Mouse (Mus musculus) heart, postnatal 0 days (tissue): ENCODE results near the gene Parg. TPM values are rescaled to one million over a fixed set of nuclear protein-coding genes. Genes with fewer than 3 reads are reported as not detected.
A peak's percentile ranks its signal among the peaks of the same experiment; 100 is the strongest.
"Not testable (repeated sequence)": the region's sequence is repeated elsewhere in the genome, so short reads cannot be mapped to it uniquely, and the experiment has no call there.

ENCODE experiments used
- ATAC-seq: fragments of 200-750 bp; cut with Nextera tagmentation; 2 replicates; pipeline ENCODE4 v1.8.0; 2017; ENCODE audit warnings: low read depth, moderate number of reproducible peaks, moderate library complexity; ENCODE audit not compliant: insufficient read depth
- DNase-seq: peaks from one replicate; pipeline ENCODE4 v3.0.0-alpha.2; 2016; ENCODE audit warnings: low spot score
- H3K27ac ChIP-seq: fragments of 300-500 bp; sonication (generic); 2 replicates; pipeline ENCODE4 v1.5.1; 2014; ENCODE audit warnings: low read depth, mild to moderate bottlenecking
- H3K27me3 ChIP-seq: fragments of 300-500 bp; sonication (generic); 2 replicates; pipeline ENCODE4 v1.6.1; 2014; ENCODE audit warnings: low read length, mixed read lengths; ENCODE audit not compliant: control insufficient read depth, insufficient read depth
- H3K36me3 ChIP-seq: fragments of 300-500 bp; sonication (generic); replicated peaks from 2 replicates; pipeline ENCODE4 v1.6.1; 2014; ENCODE audit warnings: low read length, mixed read lengths; ENCODE audit not compliant: control insufficient read depth, insufficient read depth
- H3K4me1 ChIP-seq: fragments of 300-500 bp; sonication (generic); 2 replicates; pipeline ENCODE4 v1.6.1; 2014; ENCODE audit warnings: antibody characterized with exemption; ENCODE audit not compliant: control insufficient read depth, insufficient read depth
- H3K4me2 ChIP-seq: fragments of 300-500 bp; sonication (generic); 2 replicates; pipeline ENCODE4 v1.6.1; 2014; ENCODE audit warnings: low read depth, mild to moderate bottlenecking, low read length, moderate library complexity
- H3K4me3 ChIP-seq: fragments of 300-500 bp; sonication (generic); 2 replicates; pipeline ENCODE4 v1.5.1; 2014; ENCODE audit warnings: low read depth, low read length
- H3K9ac ChIP-seq: fragments of 300-500 bp; sonication (generic); replicated peaks from 2 replicates; pipeline ENCODE4 v1.6.1; 2014; ENCODE audit warnings: low read depth, low read length, mixed read lengths
- H3K9me3 ChIP-seq: fragments of 300-500 bp; sonication (generic); replicated peaks from 2 replicates; pipeline ENCODE4 v1.6.1; 2016; ENCODE audit warnings: low read length; ENCODE audit not compliant: control insufficient read depth
- CTCF ChIP-seq: IDR thresholded peaks from 2 replicates; pipeline ENCODE4 v1.5.1; 2016; ENCODE audit warnings: antibody characterized with exemption, control low read depth, low read depth
- EP300 ChIP-seq: IDR thresholded peaks from 2 replicates; pipeline ENCODE4 v1.6.1; 2016; ENCODE audit warnings: antibody characterized with exemption, low read depth
- WGBS: fragments of 180-500 bp; shearing (Covaris S2); extraction: QIAGEN DNeasy Blood & Tissue Kit; methylation state at CpG from one replicate; pipeline ENCODE4 v1.1.7; 2014; 5-methylcytosine and 5-hydroxymethylcytosine counted together
- polyA plus RNA-seq: library from polyadenylated mRNA; unstranded; fragments of >200 nt; fragmentation: Nextera tagmentation; extraction: Ambion mirVana; gene quantifications from 2 replicates; pipeline ENCODE4 v1.2.1, GENCODE M21; 2015
- total RNA-seq: library from RNA; depleted of rRNA; stranded (reverse); fragments of >200 nt; gene quantifications from 2 replicates; pipeline ENCODE4 v1.2.3, GENCODE M21; 2014; ENCODE audit warnings: low replicate concordance

The Parg gene
- total and polyA plus RNA-seq, 2 experiments from 2014 or later = 16.5 to 21.4 TPM

- Histone ChIP-seq H3K4me1 (peaks cover 6% of the 10 kb centered on the region; the same call in 1 of the 2 replicates), H3K4me2 (no peak overlapping the region), H3K36me3 (peaks cover 25% of the 10 kb centered on the region), H3K4me3 (no peak overlapping the region), H3K9ac (no peak overlapping the region), H3K27ac (no peak overlapping the region), H3K9me3 (no peaks in the 10 kb centered on the region), H3K27me3 (no peaks in the 10 kb centered on the region)
- DNase-seq (peak; percentile 21), ATAC-seq (peak; percentile 42; the same call in 1 of the 2 replicates)
- 66% methylated on average over 3 of the region's 3 CpGs for WGBS
- TF ChIP-seq CTCF (no peak), EP300 (no peak)
Measured at GRCm38 (mm10) chr14:32168653-32169231, 33.0 kb upstream of the Parg start.

- H3K27me3 ChIP-seq = no peaks in the 10 kb centered on the region
- peaks cover 6% of the 10 kb centered on the region; the same call in 1 of the 2 replicates for H3K4me1 ChIP-seq
- H3K4me2 ChIP-seq = no peak overlapping the region
- no peaks in the 10 kb centered on the region for H3K9me3 ChIP-seq
- TF ChIP-seq EP300 (no peak), CTCF (no peak)
- DNase-seq (no peak), ATAC-seq (no peak)
- H3K4me3 ChIP-seq = no peak overlapping the region
- H3K27ac ChIP-seq = no peak overlapping the region
- 70% methylated on average over 4 of the region's 4 CpGs for WGBS
- no peak overlapping the region for H3K9ac ChIP-seq
- H3K36me3 ChIP-seq = peaks cover 35% of the 10 kb centered on the region
Measured at GRCm38 (mm10) chr14:32170137-32170536, 31.6 kb upstream of the Parg start.

DNA sequence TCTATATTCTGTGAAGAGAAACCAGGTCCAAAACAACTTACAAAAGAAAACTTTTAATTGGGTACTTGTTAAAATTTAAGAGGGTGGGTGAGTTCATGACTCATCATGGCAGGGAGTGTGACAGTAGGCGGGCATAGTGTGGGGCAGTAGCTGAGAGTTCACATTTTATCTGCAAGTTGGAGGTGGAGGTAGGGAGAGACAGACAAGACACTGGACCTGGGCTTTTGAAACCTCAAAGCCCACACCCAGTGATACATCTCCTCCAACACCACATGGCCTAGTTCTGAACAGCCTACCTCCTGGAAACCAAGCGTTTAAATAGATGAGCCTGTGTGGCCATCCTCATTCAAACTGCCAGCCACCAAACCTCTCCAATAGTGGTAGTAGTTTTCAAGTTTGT lies 26.4 kb upstream of the Parg start:
- WGBS = 80% methylated on average over 2 of the region's 2 CpGs
- ATAC-seq = no peak
- H3K27me3 ChIP-seq = no peaks in the 10 kb centered on the region
- H3K4me3 ChIP-seq = no peak overlapping the region
- peaks cover 58% of the 10 kb centered on the region for H3K36me3 ChIP-seq
- TF ChIP-seq CTCF (no peak), EP300 (no peak)
- no peaks in the 10 kb centered on the region for H3K4me1 ChIP-seq
- H3K27ac ChIP-seq = no peak overlapping the region
- no peak for DNase-seq
- no peak overlapping the region for H3K9ac ChIP-seq
- no peaks in the 10 kb centered on the region for H3K9me3 ChIP-seq
- H3K4me2 ChIP-seq = no peak overlapping the region

DNA sequence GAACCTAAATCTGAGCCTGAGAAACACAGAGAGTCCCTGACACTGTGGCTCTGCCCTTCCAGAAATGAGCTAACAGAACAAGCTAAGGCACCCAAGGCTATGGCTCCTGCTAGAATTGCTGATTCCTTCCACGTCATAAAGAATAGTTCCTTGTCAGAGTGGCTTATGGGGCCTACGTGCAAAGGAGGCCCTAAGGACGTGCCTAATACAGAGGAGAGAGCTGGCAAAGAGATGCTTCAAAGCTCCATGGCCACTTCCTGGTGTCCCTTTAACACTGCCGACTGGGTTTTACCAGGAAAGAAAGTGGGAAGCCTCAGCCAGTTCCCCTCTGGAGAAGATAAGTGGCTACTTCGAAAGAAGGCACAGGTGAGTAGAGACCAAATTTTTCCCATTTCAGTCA lies 25.2 kb upstream of the Parg start:
- H3K4me1 ChIP-seq, ATAC-seq, DNase-seq, H3K4me3 ChIP-seq, H3K9me3 ChIP-seq, H3K9ac ChIP-seq, H3K27ac ChIP-seq, H3K27me3 ChIP-seq, H3K4me2 ChIP-seq: not testable (repeated sequence)
- peaks cover 65% of the 10 kb centered on the region for H3K36me3 ChIP-seq
- 85% methylated on average over 4 of the region's 5 CpGs for WGBS

GRCm38 (mm10) chr14:32179393-32180195 lies 22.2 kb upstream of the Parg start:
- H3K36me3 ChIP-seq = peaks cover 67% of the 10 kb centered on the region
- H3K4me2 ChIP-seq = no peak overlapping the region
- WGBS = 74% methylated on average over 10 of the region's 10 CpGs
- H3K4me3 ChIP-seq = no peak overlapping the region
- H3K27ac ChIP-seq = no peak overlapping the region
- no peak for DNase-seq
- H3K9ac ChIP-seq = no peak overlapping the region
- no peak for TF ChIP-seq CTCF
- TF ChIP-seq EP300 = no peak
- ATAC-seq = no peak
- no peaks in the 10 kb centered on the region for H3K27me3 ChIP-seq
- no peaks in the 10 kb centered on the region for H3K9me3 ChIP-seq
- H3K4me1 ChIP-seq = no peaks in the 10 kb centered on the region

GRCm38 (mm10) chr14:32180861-32181260 lies 20.9 kb upstream of the Parg start:
- H3K4me1 ChIP-seq = no peaks in the 10 kb centered on the region
- ATAC-seq (no peak), DNase-seq (no peak)
- no peaks in the 10 kb centered on the region for H3K9me3 ChIP-seq
- no peak overlapping the region for H3K9ac ChIP-seq
- no peaks in the 10 kb centered on the region for H3K27me3 ChIP-seq
- TF ChIP-seq CTCF (no peak), EP300 (no peak)
- H3K4me2 ChIP-seq = no peak overlapping the region
- H3K36me3 ChIP-seq = peaks cover 71% of the 10 kb centered on the region
- no peak overlapping the region for H3K4me3 ChIP-seq
- WGBS = 86% methylated on average over 6 of the region's 6 CpGs
- H3K27ac ChIP-seq = no peak overlapping the region
